Mouse (Mus musculus) midbrain, embryonic 10.5 days (tissue): ENCODE measurements at regions not wholly inside any gene's neighbourhood (a gene's known extent, or its start where the extent isn't known, plus 50 kb on each side); places are given as distances from the start of the nearest gene placed in this dataset.

Experiments
- DNase-seq: peaks from one replicate; pipeline ENCODE4 v3.0.0-alpha.2; 2017; ENCODE audit warnings: low spot score
- H3K27ac ChIP-seq: fragments of 300-500 bp; sonication (generic); replicated peaks from 2 replicates; pipeline ENCODE4 v1.5.1; 2016; ENCODE audit warnings: mild to moderate bottlenecking
- H3K27me3 ChIP-seq: fragments of 300-500 bp; sonication (generic); 2 replicates; pipeline ENCODE4 v1.6.1; 2016; ENCODE audit warnings: low read depth, mild to moderate bottlenecking; ENCODE audit not compliant: poor library complexity, severe bottlenecking
- H3K36me3 ChIP-seq: fragments of 300-500 bp; sonication (generic); 2 replicates; pipeline ENCODE4 v1.6.1; 2016; ENCODE audit warnings: mild to moderate bottlenecking, moderate library complexity
- H3K4me1 ChIP-seq: fragments of 300-500 bp; sonication (generic); 2 replicates; pipeline ENCODE4 v1.6.1; 2016
- H3K4me3 ChIP-seq: fragments of 300-500 bp; sonication (generic); 2 replicates; pipeline ENCODE4 v1.5.1; 2016; ENCODE audit warnings: mild to moderate bottlenecking, moderate library complexity
- H3K9me3 ChIP-seq: fragments of 300-500 bp; sonication (generic); replicated peaks from 2 replicates; pipeline ENCODE4 v1.6.1; 2016; ENCODE audit warnings: mild to moderate bottlenecking
- WGBS: fragments of 180-500 bp; shearing (Covaris S2); methylation state at CpG from one replicate; pipeline ENCODE4 v1.1.7; 2016; 5-methylcytosine and 5-hydroxymethylcytosine counted together

GRCm38 (mm10) chr5:118888131-118888530 lies 327.7 kb downstream of the Med13l start:
- H3K36me3 ChIP-seq = no peaks in the 10 kb centered on the region
- H3K4me3 ChIP-seq = no peak overlapping the region
- H3K27ac ChIP-seq = no peak overlapping the region
- H3K27me3 ChIP-seq = no peaks in the 10 kb centered on the region
- H3K4me1 ChIP-seq = no peaks in the 10 kb centered on the region
- WGBS = 88% methylated on average over 11 of the region's 11 CpGs
- no peaks in the 10 kb centered on the region for H3K9me3 ChIP-seq
- DNase-seq = no peak

GRCm38 (mm10) chr5:118891131-118891530 lies 330.7 kb downstream of the Med13l start:
- H3K4me1 ChIP-seq = no peaks in the 10 kb centered on the region
- no peak for DNase-seq
- no peak overlapping the region for H3K27ac ChIP-seq
- H3K36me3 ChIP-seq = no peaks in the 10 kb centered on the region
- no peaks in the 10 kb centered on the region for H3K27me3 ChIP-seq
- no peaks in the 10 kb centered on the region for H3K9me3 ChIP-seq
- no peak overlapping the region for H3K4me3 ChIP-seq
- WGBS = 82% methylated on average over 6 of the region's 6 CpGs

GRCm38 (mm10) chr5:118908224-118908623 lies 347.7 kb downstream of the Med13l start:
- no peaks in the 10 kb centered on the region for H3K27me3 ChIP-seq
- no peak overlapping the region for H3K27ac ChIP-seq
- no peaks in the 10 kb centered on the region for H3K36me3 ChIP-seq
- no peak for DNase-seq
- no peaks in the 10 kb centered on the region for H3K4me1 ChIP-seq
- 81% methylated on average over 7 of the region's 7 CpGs for WGBS
- peaks cover 9% of the 10 kb centered on the region for H3K9me3 ChIP-seq
- no peak overlapping the region for H3K4me3 ChIP-seq

DNA sequence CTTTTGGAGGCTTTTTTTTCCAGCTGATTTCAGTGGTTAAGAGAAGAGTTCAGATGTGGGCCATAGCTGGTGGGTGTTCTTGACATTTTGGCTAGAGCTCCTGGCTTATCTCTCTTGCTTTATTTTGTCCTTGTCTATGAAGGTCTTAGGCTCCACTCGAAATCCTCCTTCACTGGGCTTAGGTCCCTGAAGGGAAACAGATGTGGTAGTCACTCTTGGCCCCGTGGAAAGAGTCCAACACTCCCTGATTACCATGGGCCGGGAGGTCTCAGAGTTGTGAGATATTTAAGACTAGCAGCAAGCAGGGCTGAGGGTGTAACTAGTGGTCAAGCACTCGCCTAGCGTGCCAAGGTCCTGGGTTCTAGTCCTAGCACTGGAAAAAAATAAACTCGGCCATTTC lies 349.3 kb downstream of the Med13l start:
- no peak overlapping the region for H3K4me3 ChIP-seq
- WGBS = 87% methylated on average over 6 of the region's 6 CpGs
- H3K4me1 ChIP-seq = no peaks in the 10 kb centered on the region
- H3K36me3 ChIP-seq = no peaks in the 10 kb centered on the region
- DNase-seq = no peak
- no peak overlapping the region for H3K27ac ChIP-seq
- H3K27me3 ChIP-seq = no peaks in the 10 kb centered on the region
- H3K9me3 ChIP-seq = no peaks in the 10 kb centered on the region

DNA sequence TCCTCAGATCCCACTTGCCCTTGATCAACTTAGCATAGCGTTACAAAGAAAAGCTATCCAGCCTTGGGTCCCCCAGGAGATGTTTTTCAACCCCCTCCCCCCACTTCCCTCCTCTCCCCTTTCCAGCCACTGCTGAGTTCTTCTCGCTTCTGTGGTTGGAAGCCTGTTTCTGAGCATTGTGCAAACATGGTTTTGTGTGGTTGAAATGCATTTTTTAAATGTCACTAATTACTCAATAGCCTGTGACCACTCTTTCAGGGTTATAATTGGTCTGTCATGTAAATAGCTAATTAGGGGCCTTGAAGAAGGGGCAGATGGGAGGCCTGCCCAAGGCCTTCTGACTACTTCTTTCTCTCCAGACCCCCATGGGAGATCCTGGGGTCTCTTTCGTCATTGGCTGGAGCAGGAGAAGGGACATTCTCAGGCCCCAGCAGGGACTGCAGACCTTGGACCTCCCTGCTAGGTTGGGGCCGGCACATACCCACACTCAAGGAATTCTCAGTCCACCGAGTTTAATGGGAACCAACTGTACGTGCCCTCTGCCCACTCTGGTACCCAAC lies 353.8 kb downstream of the Med13l start:
- WGBS = 66% methylated on average over 6 of the region's 6 CpGs
- no peaks in the 10 kb centered on the region for H3K9me3 ChIP-seq
- no peak for DNase-seq
- no peaks in the 10 kb centered on the region for H3K36me3 ChIP-seq
- H3K27me3 ChIP-seq = no peaks in the 10 kb centered on the region
- H3K4me3 ChIP-seq = no peak overlapping the region
- no peak overlapping the region for H3K27ac ChIP-seq
- no peaks in the 10 kb centered on the region for H3K4me1 ChIP-seq

DNA sequence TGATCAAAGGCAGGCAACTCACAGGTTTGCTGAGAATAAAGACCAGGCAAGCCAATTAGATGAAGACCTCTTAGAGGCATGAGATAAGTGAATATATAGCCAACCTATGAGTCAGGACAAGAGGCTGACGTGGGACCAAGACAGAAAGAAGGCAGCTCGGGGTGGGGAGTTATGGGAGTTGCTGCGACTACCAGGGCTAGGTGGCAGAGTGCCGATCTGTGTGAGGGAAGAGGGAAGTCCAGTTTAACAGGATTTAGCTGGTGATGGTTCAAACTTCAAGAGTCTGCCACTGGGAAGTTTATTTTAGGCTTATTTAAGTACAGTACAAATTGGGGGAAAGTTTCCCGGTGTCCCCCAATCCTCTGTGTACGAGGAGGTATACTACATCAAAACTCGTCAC lies 362.9 kb downstream of the Med13l start:
- no peaks in the 10 kb centered on the region for H3K4me1 ChIP-seq
- H3K9me3 ChIP-seq = no peaks in the 10 kb centered on the region
- no peak for DNase-seq
- no peak overlapping the region for H3K27ac ChIP-seq
- no peak overlapping the region for H3K4me3 ChIP-seq
- WGBS = 90% methylated on average over 7 of the region's 7 CpGs
- peaks cover 31% of the 10 kb centered on the region for H3K27me3 ChIP-seq
- H3K36me3 ChIP-seq = no peaks in the 10 kb centered on the region

DNA sequence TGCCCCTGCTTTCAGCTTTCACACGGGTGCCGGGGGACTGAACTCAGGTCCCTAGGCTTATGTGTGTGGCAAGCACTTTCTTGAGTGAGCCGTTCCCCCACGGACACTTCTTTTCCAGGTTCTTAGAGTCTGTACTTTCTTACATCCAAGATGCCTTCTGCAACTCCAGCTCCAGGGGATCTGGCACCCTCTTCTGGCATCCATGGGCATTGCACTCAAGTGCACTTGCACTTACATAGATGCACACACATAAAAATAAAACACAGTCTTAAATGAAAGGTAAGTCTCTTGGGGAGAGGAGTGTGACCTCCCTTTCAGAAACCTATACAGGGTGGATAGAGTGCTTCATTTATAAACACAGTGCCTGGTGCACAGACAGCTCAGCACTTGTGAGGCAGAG lies 368.6 kb downstream of the Med13l start:
- WGBS = 96% methylated on average over 4 of the region's 4 CpGs
- DNase-seq = no peak

GRCm38 (mm10) chr5:118929990-118930501 lies 369.6 kb downstream of the Med13l start:
- H3K27ac ChIP-seq = no peak overlapping the region; the same call in 1 of the 2 replicates
- peak overlapping the region; percentile 43 for H3K4me3 ChIP-seq
- peaks cover 11% of the 10 kb centered on the region for H3K4me1 ChIP-seq
- no peaks in the 10 kb centered on the region for H3K9me3 ChIP-seq
- no peaks in the 10 kb centered on the region for H3K36me3 ChIP-seq
- peaks cover 72% of the 10 kb centered on the region for H3K27me3 ChIP-seq
- DNase-seq = peak; percentile 25
- WGBS = 21% methylated on average over 23 of the region's 23 CpGs

More for the DNA sequence above, 368.6 kb downstream of the Med13l start:
- peaks cover 72% of the 10 kb centered on the region for H3K27me3 ChIP-seq
- H3K36me3 ChIP-seq = no peaks in the 10 kb centered on the region
- H3K4me1 ChIP-seq = peaks cover 11% of the 10 kb centered on the region
- H3K4me3 ChIP-seq = no peak overlapping the region
- no peak overlapping the region for H3K27ac ChIP-seq
- H3K9me3 ChIP-seq = no peaks in the 10 kb centered on the region

GRCm38 (mm10) chr5:118939336-118940039 lies 379.0 kb downstream of the Med13l start:
- no peak overlapping the region for H3K4me3 ChIP-seq
- DNase-seq = no peak
- H3K4me1 ChIP-seq = peaks cover 9% of the 10 kb centered on the region
- WGBS = 87% methylated on average over 12 of the region's 12 CpGs
- peaks cover 4% of the 10 kb centered on the region; the same call in 1 of the 2 replicates for H3K9me3 ChIP-seq
- no peak overlapping the region for H3K27ac ChIP-seq
- no peaks in the 10 kb centered on the region for H3K36me3 ChIP-seq
- H3K27me3 ChIP-seq = peaks cover 84% of the 10 kb centered on the region

- 12% methylated on average over 7 of the region's 7 CpGs for WGBS
- Histone ChIP-seq H3K4me3 (no peak overlapping the region), H3K27ac (no peak overlapping the region), H3K9me3 (peaks cover 4% of the 10 kb centered on the region; the same call in 1 of the 2 replicates), H3K36me3 (no peaks in the 10 kb centered on the region), H3K4me1 (peaks cover 36% of the 10 kb centered on the region), H3K27me3 (peaks cover 96% of the 10 kb centered on the region)
- no peak for DNase-seq
Measured at GRCm38 (mm10) chr5:118944256-118944655, 383.8 kb downstream of the Med13l start.

- H3K4me3 ChIP-seq = no peak overlapping the region
- H3K36me3 ChIP-seq = no peaks in the 10 kb centered on the region
- H3K27me3 ChIP-seq = peaks cover 92% of the 10 kb centered on the region
- peaks cover 46% of the 10 kb centered on the region for H3K4me1 ChIP-seq
- DNase-seq = no peak
- no peak overlapping the region for H3K27ac ChIP-seq
- H3K9me3 ChIP-seq = peaks cover 4% of the 10 kb centered on the region; the same call in 1 of the 2 replicates
- 13% methylated on average over 8 of the region's 8 CpGs for WGBS
Measured at GRCm38 (mm10) chr5:118946090-118946489, 385.6 kb downstream of the Med13l start.

DNA sequence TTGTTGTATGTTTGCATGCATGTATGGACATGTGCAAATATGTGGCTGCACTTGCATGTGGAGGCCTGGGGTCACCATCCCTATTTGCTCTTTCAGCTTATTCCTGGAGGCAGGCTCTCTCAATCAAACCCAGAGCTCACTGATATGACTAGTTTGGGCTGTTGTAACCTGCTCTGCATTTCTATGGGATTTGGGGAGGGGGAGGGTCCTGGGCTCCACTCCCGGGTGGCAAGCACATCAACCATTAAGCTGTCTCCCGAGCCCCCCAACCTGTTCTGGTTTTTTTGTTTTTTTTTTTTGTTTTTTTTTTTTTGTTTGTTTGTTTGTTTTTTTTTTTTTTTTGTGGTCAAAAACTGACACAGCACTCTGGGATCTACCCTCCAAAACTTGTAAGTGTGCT lies 386.5 kb downstream of the Med13l start:
- 4% methylated on average over 2 of the region's 2 CpGs for WGBS
- peaks cover 46% of the 10 kb centered on the region for H3K4me1 ChIP-seq
- peak; percentile 23 for DNase-seq
- H3K36me3 ChIP-seq = no peaks in the 10 kb centered on the region
- peaks cover 4% of the 10 kb centered on the region; the same call in 1 of the 2 replicates for H3K9me3 ChIP-seq
- peaks cover 83% of the 10 kb centered on the region for H3K27me3 ChIP-seq
- no peak overlapping the region for H3K4me3 ChIP-seq
- no peak overlapping the region for H3K27ac ChIP-seq

DNA sequence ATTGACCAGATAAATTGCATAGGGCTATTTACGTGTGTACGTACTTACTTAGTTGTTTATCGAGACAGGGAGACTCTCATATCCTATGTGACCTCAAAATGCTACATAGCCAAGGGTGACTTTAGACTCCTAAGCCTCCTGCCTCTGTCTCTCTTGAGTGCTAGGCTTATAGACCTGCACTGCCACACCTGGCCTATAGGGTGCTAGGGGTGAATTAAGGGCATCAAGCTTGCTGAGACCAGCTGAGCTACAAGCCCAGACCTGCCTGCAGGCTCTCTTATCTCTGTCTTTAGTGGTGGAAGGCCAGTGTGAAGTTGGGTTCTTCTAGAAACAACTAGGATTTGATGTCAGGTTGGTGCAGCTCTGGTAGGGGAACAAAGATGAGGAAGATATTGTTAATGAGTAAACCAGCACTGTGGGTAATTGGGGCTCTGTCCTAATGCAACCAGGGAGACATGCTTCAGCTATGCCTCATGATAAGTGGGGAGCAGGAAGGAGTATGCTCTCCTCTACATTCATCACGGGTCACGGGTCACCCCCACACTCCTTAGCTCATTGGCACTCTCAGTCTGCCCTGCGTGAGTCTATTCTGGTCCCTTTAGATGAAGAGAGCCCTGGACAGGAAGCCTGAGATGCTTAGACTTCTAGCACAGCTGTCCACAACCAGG lies 387.8 kb downstream of the Med13l start:
- H3K27ac ChIP-seq = no peak overlapping the region
- peaks cover 46% of the 10 kb centered on the region for H3K4me1 ChIP-seq
- no peaks in the 10 kb centered on the region for H3K9me3 ChIP-seq
- 86% methylated on average over 6 of the region's 6 CpGs for WGBS
- H3K36me3 ChIP-seq = no peaks in the 10 kb centered on the region
- DNase-seq = no peak
- no peak overlapping the region for H3K4me3 ChIP-seq
- H3K27me3 ChIP-seq = peaks cover 71% of the 10 kb centered on the region
